Mouse (Mus musculus) hindbrain, embryonic 12.5 days (tissue): Measurements from ENCODE around the gene Pola2. TPM values are rescaled to one million over a fixed set of nuclear protein-coding genes. Genes with fewer than 3 reads are reported as not detected.
A peak's percentile ranks its signal among the peaks of the same experiment; 100 is the strongest.

Source experiments
- ATAC-seq: fragments of 200-750 bp; cut with Nextera tagmentation; 2 replicates; pipeline ENCODE4 v1.8.0; 2017; ENCODE audit warnings: moderate TSS enrichment; ENCODE audit not compliant: low FRiP score
- H3K27ac ChIP-seq: fragments of 300-500 bp; sonication (generic); 2 replicates; pipeline ENCODE4 v1.5.1; 2016; ENCODE audit warnings: mild to moderate bottlenecking
- H3K27me3 ChIP-seq: fragments of 300-500 bp; sonication (generic); 2 replicates; pipeline ENCODE4 v1.6.1; 2016; ENCODE audit warnings: mild to moderate bottlenecking
- H3K36me3 ChIP-seq: fragments of 300-500 bp; sonication (generic); 2 replicates; pipeline ENCODE4 v1.6.1; 2016; ENCODE audit warnings: mild to moderate bottlenecking
- H3K4me1 ChIP-seq: fragments of 300-500 bp; sonication (generic); 2 replicates; pipeline ENCODE4 v1.6.1; 2016
- H3K4me2 ChIP-seq: fragments of 300-500 bp; sonication (generic); replicated peaks from 2 replicates; pipeline ENCODE4 v1.6.1; 2016; ENCODE audit warnings: mild to moderate bottlenecking
- H3K4me3 ChIP-seq: fragments of 300-500 bp; sonication (generic); 2 replicates; pipeline ENCODE4 v1.5.1; 2016; ENCODE audit warnings: mild to moderate bottlenecking
- H3K9ac ChIP-seq: fragments of 300-500 bp; sonication (generic); 2 replicates; pipeline ENCODE4 v1.6.1; 2016; ENCODE audit warnings: mild to moderate bottlenecking, moderate library complexity
- H3K9me3 ChIP-seq: fragments of 300-500 bp; sonication (generic); replicated peaks from 2 replicates; pipeline ENCODE4 v1.6.1; 2016; ENCODE audit warnings: mild to moderate bottlenecking
- WGBS: fragments of 180-500 bp; shearing (Covaris S2); methylation state at CpG from one replicate; pipeline ENCODE4 v1.1.7; 2016; 5-methylcytosine and 5-hydroxymethylcytosine counted together
- polyA plus RNA-seq: library from polyadenylated mRNA; unstranded; fragments of >200 nt; fragmentation: Nextera tagmentation; extraction: Ambion mirVana; gene quantifications from 2 replicates; pipeline ENCODE4 v1.2.1, GENCODE M21; 2016

Pola2 gene
- polyA plus RNA-seq, 1 experiment from 2014 or later = 49.2 TPM

DNA sequence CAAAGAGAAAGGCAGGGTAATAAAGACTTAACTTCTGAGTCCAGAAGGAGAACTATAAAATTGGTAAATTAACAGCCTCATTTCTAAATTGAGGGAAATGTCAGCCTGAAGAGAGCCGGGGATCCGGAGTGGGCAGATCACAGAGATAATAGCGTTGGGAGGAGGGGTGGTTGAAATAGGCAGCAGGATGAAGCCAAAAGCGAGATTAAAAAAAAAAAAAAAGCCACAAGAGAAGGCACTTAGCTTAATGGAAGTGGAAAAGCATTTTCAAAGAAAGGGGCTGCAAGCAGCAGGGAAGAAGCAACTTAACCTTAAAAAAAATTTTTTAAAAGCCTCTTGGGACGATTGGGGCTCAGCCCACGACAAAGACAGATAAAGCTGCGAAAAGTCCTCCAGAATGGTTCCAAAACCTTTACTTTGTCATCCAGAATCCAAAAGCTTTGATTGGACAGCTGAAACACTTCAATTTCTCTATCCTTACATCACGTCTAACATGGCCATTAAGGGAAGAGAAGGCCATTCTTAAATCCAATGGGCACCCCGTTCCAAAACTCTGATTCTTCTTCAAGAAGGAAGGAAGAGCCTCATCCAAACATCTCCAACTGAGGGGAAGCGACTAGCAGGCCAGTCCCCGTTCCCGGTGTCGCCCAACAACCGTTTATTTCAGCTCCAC is 52.4 kb downstream of the Pola2 start:
- 10% methylated on average over 14 of the region's 14 CpGs for WGBS
- Histone ChIP-seq H3K27ac (peak overlapping the region; percentile 85), H3K9ac (peak overlapping the region; percentile 90), H3K36me3 (peaks cover 8% of the 10 kb centered on the region), H3K9me3 (no peaks in the 10 kb centered on the region), H3K4me1 (peaks cover 29% of the 10 kb centered on the region), H3K27me3 (no peaks in the 10 kb centered on the region), H3K4me2 (peak overlapping the region; percentile 62), H3K4me3 (peak overlapping the region; percentile 92)
- ATAC-seq = no peak

DNA sequence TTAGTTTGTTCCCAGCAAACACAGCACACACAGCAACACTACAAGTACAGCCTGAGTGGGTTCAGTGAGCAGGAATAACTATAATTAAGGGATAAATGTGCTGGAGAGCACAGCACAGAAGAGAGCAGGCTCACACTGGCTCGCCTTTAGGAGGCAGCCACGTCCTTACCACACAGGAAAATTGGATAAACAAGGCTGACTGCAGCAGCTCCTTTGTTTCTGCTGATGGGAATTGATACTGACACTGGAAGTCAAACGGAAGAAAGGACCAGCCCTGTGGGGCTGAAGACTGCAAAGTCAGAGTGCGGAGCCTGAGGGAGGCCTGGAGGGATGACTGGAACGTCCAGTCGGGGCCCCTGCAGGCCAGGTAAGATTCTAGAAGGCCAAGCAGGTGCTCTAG is 53.8 kb downstream of the Pola2 start:
- Histone ChIP-seq H3K9ac (peak overlapping the region; percentile 47), H3K27me3 (no peaks in the 10 kb centered on the region), H3K9me3 (no peaks in the 10 kb centered on the region), H3K4me2 (peak overlapping the region; percentile 62), H3K36me3 (peaks cover 21% of the 10 kb centered on the region), H3K4me3 (peak overlapping the region; percentile 20), H3K27ac (peak overlapping the region; percentile 69), H3K4me1 (peaks cover 29% of the 10 kb centered on the region)
- no peak for ATAC-seq
- 64% methylated on average over 6 of the region's 6 CpGs for WGBS

DNA sequence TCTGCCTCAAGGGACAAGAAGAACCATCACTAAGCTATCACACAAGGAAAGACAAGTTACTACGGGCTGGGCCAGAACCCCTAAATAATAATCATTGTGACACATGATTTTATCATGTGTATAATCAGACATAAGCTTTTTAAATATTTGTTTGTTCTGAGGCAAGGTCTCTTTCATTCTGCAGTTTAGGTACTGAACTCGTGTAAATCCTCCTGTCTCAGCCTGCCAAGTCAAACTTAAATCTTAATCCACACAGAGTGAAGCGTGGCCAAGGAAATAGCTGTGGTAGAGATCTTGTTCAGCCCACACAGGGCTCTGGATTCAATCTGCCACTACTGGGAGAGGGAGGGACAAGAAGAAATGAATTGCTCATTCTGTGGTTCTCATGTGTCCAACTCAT is 56.7 kb downstream of the Pola2 start:
- peaks cover 22% of the 10 kb centered on the region for H3K4me1 ChIP-seq
- H3K9me3 ChIP-seq = no peaks in the 10 kb centered on the region
- no peaks in the 10 kb centered on the region for H3K27me3 ChIP-seq
- ATAC-seq = no peak
- H3K27ac ChIP-seq = no peak overlapping the region
- 94% methylated on average over 3 of the region's 3 CpGs for WGBS
- H3K9ac ChIP-seq = no peak overlapping the region
- no peak overlapping the region for H3K4me3 ChIP-seq
- no peak overlapping the region for H3K4me2 ChIP-seq
- peaks cover 51% of the 10 kb centered on the region for H3K36me3 ChIP-seq

DNA sequence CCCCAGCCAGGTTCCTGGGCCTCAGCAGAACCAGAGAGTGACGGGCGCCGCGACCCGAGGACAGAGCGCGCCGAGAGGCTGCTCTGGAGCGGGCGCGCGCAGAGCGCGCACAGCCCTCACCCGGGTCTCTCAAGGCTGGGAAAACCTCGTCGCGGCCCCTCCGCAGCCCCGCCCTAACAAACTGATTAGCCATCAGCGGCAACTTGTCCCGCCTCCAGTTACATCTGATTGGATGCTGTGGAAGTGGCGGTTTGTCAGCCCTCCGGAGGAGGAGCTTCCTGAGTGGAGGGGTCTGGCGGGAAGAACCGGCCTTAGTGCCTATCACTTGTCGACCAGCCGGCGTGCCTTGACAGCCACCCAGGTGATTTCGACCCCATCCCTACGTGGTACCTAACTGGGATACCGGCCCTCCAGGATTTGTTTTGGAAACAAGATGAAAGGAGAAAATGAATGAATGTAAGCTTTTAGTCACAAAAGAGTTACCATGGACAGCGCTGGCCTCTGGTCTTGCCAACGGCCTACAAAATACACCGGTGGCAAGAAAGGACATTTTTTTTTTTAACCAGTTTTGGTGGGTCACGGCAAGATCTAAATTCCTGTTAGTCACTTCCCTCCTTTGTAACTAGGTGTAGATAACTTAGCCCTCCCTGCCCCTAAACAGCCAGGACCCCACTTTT is 69.9 kb downstream of the Pola2 start, which contains the start of gene Tigd3:
Gene Tigd3, minus strand, starts transcription at position 148 of the 677 bp plus-strand sequence.
- Histone ChIP-seq H3K36me3 (peaks cover 38% of the 10 kb centered on the region), H3K4me1 (peaks cover 21% of the 10 kb centered on the region), H3K4me3 (peak within 1 kb of the TSS; percentile 70), H3K9me3 (no peaks in the 10 kb centered on the region), H3K27ac (peak within 1 kb of the TSS; percentile 76), H3K27me3 (no peaks in the 10 kb centered on the region), H3K4me2 (peak within 1 kb of the TSS; percentile 81), H3K9ac (peak within 1 kb of the TSS; percentile 90)
- ATAC-seq = peak; percentile 95
- WGBS = 5% methylated on average over 36 of the region's 36 CpGs

DNA sequence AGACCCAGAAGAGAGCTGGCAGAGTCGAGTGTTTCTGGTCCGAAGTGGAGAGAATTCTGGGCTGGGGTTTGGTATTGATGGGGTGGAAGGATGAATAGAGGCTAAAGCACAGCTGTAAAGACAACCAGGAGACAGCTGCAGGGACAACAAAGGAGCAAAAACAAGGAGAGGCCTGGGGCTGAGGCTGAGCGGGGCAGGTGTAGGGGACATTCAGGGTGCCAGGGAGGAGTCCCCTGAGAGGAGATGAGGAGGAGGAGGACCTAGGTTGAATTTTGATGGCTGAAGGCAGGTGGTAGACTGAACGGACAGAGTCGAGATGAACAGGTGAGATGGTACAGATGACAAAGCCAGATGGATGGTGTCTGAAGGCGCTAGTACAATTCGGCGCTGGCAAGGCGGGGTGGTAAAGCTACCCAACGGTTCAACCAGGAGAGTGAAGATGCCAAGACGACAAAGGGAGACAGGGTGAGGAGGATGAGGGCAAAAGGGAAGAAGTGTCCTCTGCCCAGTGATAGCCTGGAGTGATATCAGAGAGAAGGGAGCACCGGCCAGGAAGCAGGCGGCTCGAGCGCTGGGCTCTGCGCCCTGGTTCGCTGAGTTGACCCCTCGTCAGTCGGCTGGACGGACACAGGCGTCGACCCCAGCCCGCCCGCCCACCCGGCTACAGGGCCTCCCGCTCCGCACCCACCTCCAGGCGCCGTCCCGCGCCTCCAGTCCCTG is 70.6 kb downstream of the Pola2 start:
- H3K27me3 ChIP-seq = no peaks in the 10 kb centered on the region
- peak overlapping the region; percentile 76; the same call in 1 of the 2 replicates for H3K27ac ChIP-seq
- peak overlapping the region; percentile 70 for H3K4me3 ChIP-seq
- WGBS = 7% methylated on average over 31 of the region's 31 CpGs
- H3K9ac ChIP-seq = peak overlapping the region; percentile 90
- H3K4me2 ChIP-seq = peak overlapping the region; percentile 81
- peaks cover 34% of the 10 kb centered on the region for H3K36me3 ChIP-seq
- H3K9me3 ChIP-seq = no peaks in the 10 kb centered on the region
- no peak; the same call in none of the 2 replicates for ATAC-seq
- peaks cover 21% of the 10 kb centered on the region for H3K4me1 ChIP-seq

DNA sequence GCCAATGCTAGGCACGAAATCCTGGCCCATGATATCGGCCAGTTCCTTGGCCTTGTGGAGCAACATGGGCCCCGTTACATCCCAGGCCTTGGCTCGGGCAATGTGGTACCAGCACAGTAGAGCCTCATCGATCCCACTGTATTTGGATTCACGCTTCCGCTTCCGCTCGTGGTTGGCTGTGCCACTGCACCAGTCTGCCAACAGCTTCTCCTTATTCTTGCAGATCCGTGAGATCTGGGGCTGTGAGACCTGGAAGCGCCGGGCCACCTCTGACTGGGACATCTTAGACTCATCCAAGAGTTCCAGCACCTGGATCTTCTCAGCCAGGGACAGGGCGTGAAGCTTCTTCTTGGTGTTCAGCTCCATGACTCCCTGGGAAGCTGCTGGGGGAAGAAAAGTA is 71.3 kb downstream of the Pola2 start:
- no peaks in the 10 kb centered on the region for H3K9me3 ChIP-seq
- H3K27ac ChIP-seq = no peak overlapping the region

DNA sequence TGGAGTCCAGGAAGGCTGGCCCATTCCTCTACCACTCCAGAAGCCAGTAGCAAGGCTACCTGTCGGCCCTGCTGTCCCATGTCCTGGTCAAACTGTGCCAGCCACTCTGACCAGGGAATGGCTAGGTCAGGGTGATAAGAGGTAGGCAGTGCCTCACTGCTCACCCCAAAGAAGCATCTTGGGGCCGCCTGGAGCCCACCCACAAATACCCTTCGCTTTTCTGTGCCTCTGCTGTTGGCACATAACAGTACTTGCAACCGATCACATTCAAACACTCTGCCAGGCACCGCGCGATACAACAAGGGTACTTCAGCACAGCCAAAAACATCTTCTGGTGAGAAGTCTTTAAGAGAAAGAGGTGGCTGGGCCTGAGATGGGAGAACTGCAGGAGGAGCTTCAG is 71.7 kb downstream of the Pola2 start:
- ATAC-seq = no peak

More for the DNA sequence above, 71.3 kb downstream of the Pola2 start:
- Histone ChIP-seq H3K4me2 (peak overlapping the region; percentile 81), H3K4me1 (peaks cover 21% of the 10 kb centered on the region), H3K4me3 (peak overlapping the region; percentile 70), H3K36me3 (peaks cover 28% of the 10 kb centered on the region), H3K9ac (peak overlapping the region; percentile 90), H3K27me3 (no peaks in the 10 kb centered on the region)
- 88% methylated on average over 13 of the region's 13 CpGs for WGBS
- no peak for ATAC-seq

DNA sequence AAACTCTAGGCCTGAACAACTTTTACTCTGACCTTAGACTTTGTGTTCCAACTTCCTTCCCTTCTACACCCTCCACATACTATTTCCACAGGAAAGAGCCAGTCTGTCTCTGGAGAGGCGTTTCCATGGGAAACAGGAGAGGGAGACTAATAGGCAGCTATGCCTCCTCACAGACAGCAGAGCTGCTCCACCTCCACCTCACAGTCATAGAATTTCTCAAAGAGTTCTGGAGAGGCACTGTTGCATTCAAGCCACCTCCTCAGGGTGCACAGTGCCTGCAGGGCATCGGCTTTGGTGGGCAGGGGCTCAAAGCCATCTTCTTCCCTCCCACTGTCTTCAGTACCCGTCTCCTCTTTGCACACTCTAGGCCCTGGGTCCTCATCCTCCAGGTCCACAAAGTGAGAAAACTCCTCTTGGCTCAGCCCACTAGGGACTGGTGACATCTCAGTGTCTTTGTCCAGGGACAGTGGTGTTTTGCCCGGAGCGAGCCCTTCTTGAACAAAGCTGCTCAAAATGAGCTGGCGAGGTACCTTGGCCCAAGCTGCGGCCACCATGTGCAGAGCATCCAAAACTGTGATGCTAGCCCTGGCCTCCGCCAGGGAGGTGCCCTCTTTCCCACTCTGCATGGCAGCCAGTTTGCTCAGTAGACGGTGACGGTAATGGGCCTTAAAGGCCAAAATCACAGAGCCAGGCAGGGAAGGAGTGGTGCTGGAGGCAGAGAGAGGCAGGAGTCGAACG is 72.3 kb downstream of the Pola2 start:
- H3K4me3 ChIP-seq = no peak overlapping the region
- no peak for ATAC-seq
- H3K36me3 ChIP-seq = peaks cover 20% of the 10 kb centered on the region
- H3K9ac ChIP-seq = no peak overlapping the region
- H3K27me3 ChIP-seq = no peaks in the 10 kb centered on the region
- peaks cover 21% of the 10 kb centered on the region for H3K4me1 ChIP-seq
- H3K27ac ChIP-seq = no peak overlapping the region
- H3K9me3 ChIP-seq = no peaks in the 10 kb centered on the region
- WGBS = 95% methylated on average over 12 of the region's 12 CpGs
- H3K4me2 ChIP-seq = no peak overlapping the region

More for the DNA sequence above, 71.7 kb downstream of the Pola2 start:
- H3K27me3 ChIP-seq = no peaks in the 10 kb centered on the region
- 97% methylated on average over 7 of the region's 7 CpGs for WGBS
- H3K9me3 ChIP-seq = no peaks in the 10 kb centered on the region
- H3K4me3 ChIP-seq = 0 out of 2 replicates have a peak overlapping the region, but pooled peaks have one; percentile 70
- peaks cover 21% of the 10 kb centered on the region for H3K4me1 ChIP-seq
- H3K4me2 ChIP-seq = 0 out of 2 replicates have a peak overlapping the region, but pooled peaks have one; percentile 81
- H3K9ac ChIP-seq = no peak overlapping the region
- H3K27ac ChIP-seq = no peak overlapping the region
- peaks cover 24% of the 10 kb centered on the region for H3K36me3 ChIP-seq

Other genes starting within 250 kb of the Pola2 start
- gene Ehbp1l1, start 237.9 kb downstream of the Pola2 start, polyA plus RNA-seq = 10.8 and 12.1 TPM in 2 replicates
- gene Fam89b, start 234.5 kb downstream of the Pola2 start, polyA plus RNA-seq = 174 and 177 TPM in 2 replicates
- gene Ltbp3, start 223.3 kb downstream of the Pola2 start, polyA plus RNA-seq = 13.8 and 16.6 TPM in 2 replicates
- 71.8 and 73.7 TPM in 2 replicates for gene Scyl1, start 192.8 kb downstream of the Pola2 start, polyA plus RNA-seq
- 28.7 and 29.9 TPM in 2 replicates for gene Frmd8, start 88.9 kb downstream of the Pola2 start, polyA plus RNA-seq
- gene Slc25a45, start 86.4 kb downstream of the Pola2 start, polyA plus RNA-seq = 2.0 and 2.2 TPM in 2 replicates
- gene Tigd3, start 70.1 kb downstream of the Pola2 start, polyA plus RNA-seq = 11.0 and 11.3 TPM in 2 replicates
- gene Dpf2, start 51.2 kb downstream of the Pola2 start, polyA plus RNA-seq = 161 and 177 TPM in 2 replicates
- 5.1 and 6.1 TPM in 2 replicates for gene Cdc42ep2, start 39.4 kb downstream of the Pola2 start, polyA plus RNA-seq
- gene Slc22a20, start 21.9 kb upstream of the Pola2 start, polyA plus RNA-seq = not detected in 2 replicates
- 5.5 and 7.7 TPM in 2 replicates for gene Capn1, start 51.7 kb upstream of the Pola2 start, polyA plus RNA-seq
- gene Syvn1, start 82.4 kb upstream of the Pola2 start, polyA plus RNA-seq = 31.7 and 32.8 TPM in 2 replicates
- 65.1 and 67.5 TPM in 2 replicates for gene Mrpl49, start 93.6 kb upstream of the Pola2 start, polyA plus RNA-seq
- 561 and 621 TPM in 2 replicates for gene Fau, start 93.6 kb upstream of the Pola2 start, polyA plus RNA-seq
- gene Znhit2, start 97.0 kb upstream of the Pola2 start, polyA plus RNA-seq = 33.6 and 34.4 TPM in 2 replicates
- 38.0 and 40.3 TPM in 2 replicates for gene Tm7sf2, start 104.2 kb upstream of the Pola2 start, polyA plus RNA-seq
- gene Vps51, start 113.0 kb upstream of the Pola2 start, polyA plus RNA-seq = 78.8 and 79.7 TPM in 2 replicates
- not detected in 2 replicates for gene Tmem262, start 115.8 kb upstream of the Pola2 start, polyA plus RNA-seq
- gene Gm28374, start 118.1 kb upstream of the Pola2 start, polyA plus RNA-seq = 2.5 and 2.7 TPM in 2 replicates
- 68.9 and 75.0 TPM in 2 replicates for gene Zfpl1, start 120.8 kb upstream of the Pola2 start, polyA plus RNA-seq
- 24.5 and 25.4 TPM in 2 replicates for gene Cdca5, start 120.8 kb upstream of the Pola2 start, polyA plus RNA-seq
- 0.35 and 0.38 TPM in 2 replicates for gene AC131692.1, start 130.2 kb upstream of the Pola2 start, polyA plus RNA-seq
- gene Naaladl1, start 141.6 kb upstream of the Pola2 start, polyA plus RNA-seq = 0.54 and 0.70 TPM in 2 replicates
- 47.9 and 48.3 TPM in 2 replicates for gene Sac3d1, start 154.4 kb upstream of the Pola2 start, polyA plus RNA-seq
- gene Snx15, start 164.1 kb upstream of the Pola2 start, polyA plus RNA-seq = 33.2 and 33.4 TPM in 2 replicates
- 0.22 TPM in 1 of 2 replicates, not detected in the other for gene Batf2, start 176.8 kb upstream of the Pola2 start, polyA plus RNA-seq
- 91.6 and 94.6 TPM in 2 replicates for gene Arl2, start 177.3 kb upstream of the Pola2 start, polyA plus RNA-seq
- gene Majin, start 220.2 kb upstream of the Pola2 start, polyA plus RNA-seq = not detected in 2 replicates